Mouse (Mus musculus) heart, adult 2 months (tissue): ENCODE data around the gene Cdkn2aip.

Experiments
- CTCF ChIP-seq: fragments of 200-600 bp; IDR thresholded peaks from 2 replicates; pipeline ENCODE4 v1.8.1; 2022; ENCODE audit warnings: antibody characterized with exemption, mild to moderate bottlenecking, moderate library complexity
- EP300 ChIP-seq: fragments of 200-500 bp; IDR thresholded peaks from 2 replicates; pipeline ENCODE4 v1.6.1; 2011; ENCODE audit warnings: low read depth, low read length, control low read depth; ENCODE audit not compliant: insufficient read depth
- POLR2A ChIP-seq: fragments of 200-500 bp; IDR thresholded peaks from 2 replicates; pipeline ENCODE4 v1.6.1; 2011; ENCODE audit warnings: mild to moderate bottlenecking, low read depth, low read length, control low read depth; ENCODE audit not compliant: insufficient read depth

- no peak for TF ChIP-seq POLR2A
- TF ChIP-seq CTCF: no peak
- TF ChIP-seq EP300: no peak
These were observed 50.5 kb downstream of the Cdkn2aip start for GRCm38 (mm10) chr8:47663201-47663600.
